Mouse (Mus musculus) CH12.LX (cell line): Measurements from ENCODE around the gene Samd7. TPM values are rescaled to one million over a fixed set of nuclear protein-coding genes. Genes with fewer than 3 reads are reported as not detected.
A peak's percentile ranks its signal among the peaks of the same experiment; 100 is the strongest.

Source experiments
- DNase-seq: peaks from one replicate; pipeline ENCODE4 v3.0.0-alpha.2; 2013; ENCODE audit errors: extremely low read depth
- H3K27ac ChIP-seq: 2 replicates; pipeline ENCODE4 v1.5.1; 2012; ENCODE audit warnings: low read depth, mild to moderate bottlenecking, control low read depth, moderate library complexity; ENCODE audit not compliant: insufficient read depth
- H3K27me3 ChIP-seq: replicated peaks from 2 replicates; pipeline ENCODE3; 2012; ENCODE audit warnings: inconsistent platforms
- H3K36me3 ChIP-seq, 2 experiments: replicated peaks in 1 of 2; 2 replicates each; pipeline versions ENCODE3 to v1.6.1; 2012; ENCODE audit warnings: inconsistent platforms in 1 of 2, low read length in 1 of 2, mild to moderate bottlenecking in 1 of 2, mixed read lengths in 1 of 2, moderate library complexity in 1 of 2; ENCODE audit not compliant: control insufficient read depth in 1 of 2, insufficient read depth in 1 of 2
- H3K4me1 ChIP-seq, 2 experiments: 2 replicates each; pipeline ENCODE4 v1.6.1; 2012; ENCODE audit warnings: inconsistent platforms in 1 of 2, moderate library complexity in 1 of 2; ENCODE audit not compliant: insufficient read depth in 2 of 2, control insufficient read depth in 1 of 2
- H3K4me2 ChIP-seq: 2 replicates; pipeline ENCODE4 v1.6.1; 2012; ENCODE audit warnings: low read depth, mild to moderate bottlenecking, control low read depth; ENCODE audit not compliant: poor library complexity, insufficient read depth, severe bottlenecking
- H3K4me3 ChIP-seq, 3 experiments: fragments of 150-350 bp in 1 of 3; sonication (generic) in 1 of 3; replicated peaks in 1 of 3; 2 replicates each; pipeline versions ENCODE3 to v1.5.1; 2011 to 2012; ENCODE audit warnings: low read depth in 2 of 3, low read length in 2 of 3, mild to moderate bottlenecking in 2 of 3, moderate library complexity in 2 of 3, control low read depth in 1 of 3, improper control_type of control experiment in 1 of 3, inconsistent platforms in 1 of 3, mixed read lengths in 1 of 3; ENCODE audit not compliant: poor library complexity in 1 of 3
- H3K79me2 ChIP-seq: replicated peaks from 2 replicates; pipeline ENCODE4 v1.6.1; 2012; ENCODE audit warnings: mild to moderate bottlenecking, moderate library complexity; ENCODE audit not compliant: control insufficient read depth, poor library complexity, insufficient read depth, severe bottlenecking; ENCODE audit errors: extremely low read depth
- H3K9ac ChIP-seq: 2 replicates; pipeline ENCODE4 v1.6.1; 2012; ENCODE audit warnings: low read depth, mild to moderate bottlenecking, control low read depth, moderate library complexity; ENCODE audit not compliant: insufficient read depth
- H3K9me3 ChIP-seq: replicated peaks from 2 replicates; pipeline ENCODE3; 2012; ENCODE audit warnings: low read length, inconsistent platforms, mixed read lengths
- BHLHE40 ChIP-seq: IDR thresholded peaks from 2 replicates; pipeline ENCODE4 v1.6.1; 2011; ENCODE audit warnings: mild to moderate bottlenecking, low read depth, low read length, improper control_type of control experiment
- CHD2 ChIP-seq: IDR thresholded peaks from 2 replicates; pipeline ENCODE4 v1.6.1; 2011; ENCODE audit warnings: low read length, improper control_type of control experiment
- CTCF ChIP-seq, 2 experiments: IDR thresholded peaks in 1 of 2; conservative IDR thresholded peaks in 1 of 2; 2 replicates each; pipeline ENCODE4 v1.5.1; 2011 to 2012; ENCODE audit warnings: low read depth in 2 of 2, low read length in 2 of 2, improper control_type of control experiment in 1 of 2, inconsistent platforms in 1 of 2, mild to moderate bottlenecking in 1 of 2, moderate library complexity in 1 of 2
- GABPA ChIP-seq: IDR thresholded peaks from 2 replicates; pipeline ENCODE4 v1.6.1; 2012; ENCODE audit warnings: low read depth, low read length, improper control_type of control experiment, inconsistent platforms; ENCODE audit not compliant: insufficient replicate concordance
- MAZ ChIP-seq: IDR thresholded peaks from 2 replicates; pipeline ENCODE4 v1.6.1; 2012; ENCODE audit warnings: low read depth, mild to moderate bottlenecking, inconsistent platforms, low read length, improper control_type of control experiment, moderate library complexity
- MXI1 ChIP-seq: IDR thresholded peaks from 2 replicates; pipeline ENCODE4 v1.6.1; 2011; ENCODE audit warnings: mild to moderate bottlenecking, low read depth, low read length, improper control_type of control experiment
- NRF1 ChIP-seq: IDR thresholded peaks from 2 replicates; pipeline ENCODE4 v1.6.1; 2014; ENCODE audit warnings: low read depth, mild to moderate bottlenecking, inconsistent platforms, low read length, improper control_type of control experiment, moderate library complexity
- RAD21 ChIP-seq: IDR thresholded peaks from 2 replicates; pipeline ENCODE4 v1.6.1; 2011; ENCODE audit warnings: low read depth, mild to moderate bottlenecking, low read length, improper control_type of control experiment, moderate library complexity
- RCOR1 ChIP-seq: conservative IDR thresholded peaks from 2 replicates; pipeline ENCODE4 v1.6.1; 2012; ENCODE audit warnings: low read depth, mild to moderate bottlenecking, inconsistent platforms, low read length, improper control_type of control experiment
- TBP ChIP-seq: conservative IDR thresholded peaks from 2 replicates; pipeline ENCODE4 v1.6.1; 2011; ENCODE audit warnings: low read depth, low read length, improper control_type of control experiment
- UBTF ChIP-seq: IDR thresholded peaks from 2 replicates; pipeline ENCODE4 v1.6.1; 2012; ENCODE audit warnings: low read depth, mild to moderate bottlenecking, inconsistent platforms, low read length, improper control_type of control experiment, moderate library complexity
- USF1 ChIP-seq: IDR thresholded peaks from 2 replicates; pipeline ENCODE4 v1.6.1; 2014; ENCODE audit warnings: low read depth, mild to moderate bottlenecking, inconsistent platforms, low read length, improper control_type of control experiment
- ZC3H11A ChIP-seq: IDR thresholded peaks from 2 replicates; pipeline ENCODE4 v1.6.1; 2012; ENCODE audit warnings: low read depth, mild to moderate bottlenecking, inconsistent platforms, low read length, improper control_type of control experiment
- ZKSCAN1 ChIP-seq: IDR thresholded peaks from 2 replicates; pipeline ENCODE4 v1.6.1; 2012; ENCODE audit warnings: low read depth, inconsistent platforms, low read length, improper control_type of control experiment, borderline replicate concordance
- dilution Hi-C: fragments of 300-500 bp; cut with MboI; formaldehyde crosslinking; loops from 2 replicates; pipeline ENCODE4 v1.14.3; 2020; ENCODE audit warnings: low sequenced_read_pairs; ENCODE audit not compliant: extremely low pct_unique_long_range_greater_than_20kb, extremely low pct_ligation_motif_present
- in situ Hi-C: fragments of 300-500 bp; cut with MboI; formaldehyde crosslinking; loops from 3 replicates; pipeline ENCODE4 v1.14.3; 2019; ENCODE audit warnings: low sequenced_read_pairs, low pct_ligation_motif_present, low pct_unique_long_range_greater_than_20kb, mixed read lengths
- polyA plus RNA-seq: library from polyadenylated mRNA; unstranded; fragments of >175 nt; gene quantifications from 2 replicates; pipeline ENCODE4 v1.2.1, GENCODE M21; 2012; ENCODE audit warnings: low read depth; ENCODE audit not compliant: insufficient read length
- total RNA-seq, 2 experiments: library from RNA; depleted of rRNA; stranded (reverse); fragments of 300-350 nt in 1 of 2; fragments of >200 nt in 1 of 2; gene quantifications; 2 replicates each; pipeline ENCODE4 v1.2.3; 2012 to 2014

Samd7 gene
- total and polyA plus RNA-seq, 3 experiments, result not detected

- in situ Hi-C loops (no loop called here), dilution Hi-C loops (no loop called here)
- no peaks in the 10 kb centered on the region for H3K36me3 ChIP-seq
- DNase-seq, result no peak
- no peak overlapping the region for H3K27ac ChIP-seq
- H3K9ac ChIP-seq, result no peak overlapping the region
- H3K79me2 ChIP-seq, result no peaks in the 10 kb centered on the region
- H3K4me1 ChIP-seq, result peaks cover 2 to 5% of the 10 kb centered on the region in 2 experiments; a peak in 2 of 4 replicates
- no peak overlapping the region for H3K4me3 ChIP-seq
- no peaks in the 10 kb centered on the region for H3K27me3 ChIP-seq
- no peaks in the 10 kb centered on the region for H3K9me3 ChIP-seq
- TF ChIP-seq MXI1 (no peak), CTCF (conservative IDR thresholded peaks at IDR 0.05 in 1 of 2, IDR thresholded peaks at IDR 0.05 in 1 of 2; ENCODE audit: low read depth in 2 of 2, low read length in 2 of 2) (no peak), RCOR1 (no peak), NRF1 (no peak), MAZ (no peak), BHLHE40 (no peak), USF1 (no peak), CHD2 (no peak), GABPA (no peak), ZKSCAN1 (no peak)
- H3K4me2 ChIP-seq, result no peak overlapping the region
Observed at GRCm38 (mm10) chr3:30724105-30724824, 21.8 kb upstream of the Samd7 start.

GRCm38 (mm10) chr3:30724848-30725465 is 21.1 kb upstream of the Samd7 start:
- dilution Hi-C loops, result no loop called here
- Histone ChIP-seq H3K79me2 (no peaks in the 10 kb centered on the region), H3K36me3 (no peaks in the 10 kb centered on the region), H3K4me3 (no peak overlapping the region), H3K9me3 (no peaks in the 10 kb centered on the region), H3K4me2 (no peak overlapping the region), H3K9ac (no peak overlapping the region), H3K27me3 (no peaks in the 10 kb centered on the region), H3K27ac (no peak overlapping the region), H3K4me1 (peaks cover 2 to 5% of the 10 kb centered on the region in 2 experiments; a peak in 2 of 4 replicates)
- no peak for DNase-seq
- in situ Hi-C loops, result no loop called here
- TF ChIP-seq UBTF, result no peak
- no peak for TF ChIP-seq TBP
- TF ChIP-seq ZC3H11A, result no peak
- TF ChIP-seq CTCF (conservative IDR thresholded peaks at IDR 0.05 in 1 of 2, IDR thresholded peaks at IDR 0.05 in 1 of 2; ENCODE audit: low read depth in 2 of 2, low read length in 2 of 2), result peak in 1 of 2 experiments; percentile 28; a peak in 1 of 4 replicates
- peak; percentile 8 for TF ChIP-seq RAD21
